Mouse (Mus musculus): ENCODE data around the gene Esrrg.

Esrrg gene

GRCm38 (mm10) chr1:187608261-187608921, at the start of gene Esrrg:
TSS of gene Esrrg (plus strand) at chr1:187608791.
- no peak for DNase-seq

- DNase-seq, result no peak
Observed at GRCm38 (mm10) chr1:187583982-187584381, 24.6 kb upstream of the Esrrg start.

- no peak for DNase-seq
Observed at GRCm38 (mm10) chr1:187586541-187587075, 22.0 kb upstream of the Esrrg start.

- no peak for DNase-seq
Observed at GRCm38 (mm10) chr1:187602942-187603341, 5.6 kb upstream of the Esrrg start.

- DNase-seq, result no peak
Observed at GRCm38 (mm10) chr1:187604063-187604484, 4.5 kb upstream of the Esrrg start.

GRCm38 (mm10) chr1:187604691-187605310, 3.8 kb upstream of the Esrrg start:
- DNase-seq, result no peak

- DNase-seq, result no peak
Observed at GRCm38 (mm10) chr1:187605391-187606270, 3.0 kb upstream of the Esrrg start.

GRCm38 (mm10) chr1:187606271-187607040, 2.1 kb upstream of the Esrrg start:
- no peak for DNase-seq

GRCm38 (mm10) chr1:187607065-187608047, 1.2 kb upstream of the Esrrg start:
- DNase-seq, result no peak

GRCm38 (mm10) chr1:187609021-187609852, 646 bp downstream of the Esrrg start:
- DNase-seq, result no peak

- DNase-seq, result no peak
Observed at GRCm38 (mm10) chr1:187609853-187610230, 1.3 kb downstream of the Esrrg start.

- no peak for DNase-seq
Observed at GRCm38 (mm10) chr1:187610336-187610948, 1.9 kb downstream of the Esrrg start.

- no peak for DNase-seq
Observed at GRCm38 (mm10) chr1:187611925-187612324, 3.3 kb downstream of the Esrrg start.

- DNase-seq, result no peak
Observed at GRCm38 (mm10) chr1:187613277-187613676, 4.7 kb downstream of the Esrrg start.

- no peak for DNase-seq
Observed at GRCm38 (mm10) chr1:187623981-187624380, 15.4 kb downstream of the Esrrg start.

- DNase-seq, result no peak
Observed at GRCm38 (mm10) chr1:187630361-187630760, 21.8 kb downstream of the Esrrg start.

- DNase-seq, result no peak
Observed at GRCm38 (mm10) chr1:187631486-187631885, 22.9 kb downstream of the Esrrg start.

GRCm38 (mm10) chr1:187645258-187645657, 36.7 kb downstream of the Esrrg start:
- no peak for DNase-seq

GRCm38 (mm10) chr1:187648551-187648950, 40.0 kb downstream of the Esrrg start:
- no peak for DNase-seq

- peak; percentile 20 for DNase-seq
Observed at GRCm38 (mm10) chr1:187649871-187650270, 41.3 kb downstream of the Esrrg start.

Measured in cerebellum, adult 11 months (tissue).